Mouse (Mus musculus): ENCODE results near the gene Med13.

Med13 gene

DNA sequence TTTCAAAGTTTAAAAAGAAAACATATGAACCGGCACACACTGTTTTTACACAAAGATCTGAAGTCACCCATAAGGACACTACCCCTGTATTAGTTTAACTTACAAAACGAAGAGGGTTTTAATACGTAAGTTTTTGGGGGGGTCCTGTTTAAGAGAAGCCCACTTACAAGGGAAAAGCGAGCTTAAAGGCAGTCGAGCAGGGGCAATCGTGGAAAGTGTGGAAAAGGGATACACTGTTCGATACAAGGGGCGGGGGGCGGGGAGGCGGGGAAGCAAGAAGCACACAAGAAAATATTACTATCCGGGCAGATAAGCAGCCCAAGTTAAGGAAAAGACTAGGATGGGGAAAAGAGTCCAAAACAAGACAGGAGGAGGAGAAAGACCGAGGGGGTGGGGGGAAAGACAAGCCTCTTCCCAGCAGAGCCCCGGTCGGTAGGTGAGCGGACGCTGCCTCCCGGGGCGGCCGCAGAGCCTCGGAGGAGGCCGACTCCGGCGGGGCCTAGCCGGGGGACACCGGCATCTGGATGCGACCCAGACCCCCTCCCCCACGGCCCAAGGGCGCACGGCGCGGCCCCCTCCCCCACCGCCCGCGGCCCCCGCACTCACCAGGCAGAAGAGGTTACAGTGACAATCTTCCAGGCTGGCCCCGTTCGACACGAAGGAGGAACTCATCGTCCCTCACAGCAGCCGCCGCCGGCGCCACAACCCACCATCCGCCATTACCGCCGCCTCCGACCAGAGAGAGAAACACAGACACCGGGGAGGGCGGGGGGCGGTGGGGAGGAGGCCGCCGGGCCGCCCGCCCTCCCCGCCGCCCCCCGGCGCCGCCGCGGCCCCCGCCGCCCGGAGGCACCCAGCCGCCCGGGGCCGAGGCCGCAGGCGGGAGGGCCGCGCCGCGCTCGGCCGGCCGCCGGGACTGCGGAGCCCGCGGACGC is at the start of gene Med13:
Gene Med13, minus strand, starts transcription at position 749 of the 935 bp plus-strand sequence.
- DNase-seq (ENCODE audit: low spot score in 2 of 2), result peak; percentile 41 to 62

DNA sequence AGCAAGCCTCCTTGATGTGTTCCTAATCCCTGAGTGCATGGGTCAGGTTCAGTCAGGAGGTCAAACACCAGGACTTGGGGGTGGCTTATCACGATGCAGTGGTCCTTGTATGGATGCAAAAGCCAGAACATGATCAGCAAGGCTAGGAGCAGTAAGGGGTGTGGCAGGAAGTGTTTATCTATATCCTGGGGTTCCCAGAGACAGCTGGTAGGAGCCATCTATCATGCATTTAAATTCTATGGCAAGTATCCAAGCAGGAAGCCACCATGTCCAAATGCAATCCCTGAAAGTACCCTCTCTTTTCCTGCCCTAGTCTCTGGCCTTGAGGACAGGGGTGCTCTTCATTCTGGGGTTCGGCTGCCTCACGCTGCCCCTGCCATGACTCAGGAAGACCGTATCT is 47.2 kb upstream of the Med13 start:
- DNase-seq (ENCODE audit: low spot score in 2 of 2), result no peak

DNA sequence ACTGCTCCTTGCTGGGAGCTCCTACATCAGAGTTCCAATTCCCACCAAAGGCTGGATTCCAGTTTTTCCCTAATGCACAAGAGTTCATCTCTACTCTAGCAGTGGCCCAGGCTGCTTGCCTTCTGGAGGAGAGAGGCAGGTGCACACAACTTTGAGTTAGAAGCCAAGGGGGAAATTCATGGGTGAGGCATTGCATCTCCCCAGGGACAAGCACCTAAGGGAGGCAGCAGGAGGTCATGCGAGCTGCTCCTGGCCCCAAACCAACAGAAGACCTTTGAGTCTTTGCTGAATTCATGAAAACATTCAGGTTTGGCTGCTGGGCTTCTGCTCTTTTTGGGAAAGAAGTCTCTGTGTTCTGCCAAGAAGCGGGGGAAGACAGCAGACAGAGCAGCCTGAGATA is 46.4 kb upstream of the Med13 start:
- no peak for DNase-seq (ENCODE audit: low spot score in 2 of 2)

DNA sequence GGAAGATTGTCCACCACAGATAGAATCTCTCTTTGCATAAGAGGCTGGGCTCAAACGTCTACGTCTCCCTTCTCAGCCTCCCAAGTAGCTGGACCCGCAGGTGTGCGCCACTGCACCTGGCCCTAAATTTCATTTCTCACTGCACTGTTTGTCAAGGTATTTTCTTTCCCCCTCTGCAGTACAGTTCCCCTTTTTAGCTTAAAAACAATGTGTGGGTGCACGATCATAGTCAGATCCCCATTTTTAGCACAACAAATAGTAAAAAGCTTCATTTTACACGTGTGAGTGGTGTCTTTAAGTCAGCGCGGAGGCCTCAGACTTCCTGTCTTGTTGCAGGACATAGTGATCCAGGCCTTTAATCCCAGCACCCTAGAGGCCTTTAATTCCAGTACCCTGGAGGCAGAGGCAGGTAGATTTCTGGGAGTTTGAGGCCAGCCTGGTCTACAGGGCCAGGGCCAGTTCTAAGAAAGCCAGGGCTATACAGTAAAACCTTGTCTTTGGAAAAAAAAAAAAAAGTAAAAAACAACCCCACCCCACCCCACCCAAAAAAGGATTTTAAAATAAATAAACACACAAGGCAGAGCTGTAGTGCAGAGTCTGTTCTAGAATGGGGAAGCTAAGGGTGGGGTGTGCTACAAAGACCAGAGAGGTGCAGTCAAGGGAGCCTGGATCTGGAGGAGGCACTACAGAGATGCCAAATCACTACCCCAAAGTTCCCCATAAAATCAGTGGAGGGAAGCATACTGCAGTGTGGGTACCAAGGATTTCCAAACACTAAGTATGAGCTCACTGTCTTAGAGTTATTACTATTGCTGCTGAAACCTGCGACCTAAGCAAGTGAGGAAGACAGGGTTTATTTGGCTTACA is 42.1 kb upstream of the Med13 start:
- DNase-seq (ENCODE audit: low spot score in 2 of 2), result no peak

DNA sequence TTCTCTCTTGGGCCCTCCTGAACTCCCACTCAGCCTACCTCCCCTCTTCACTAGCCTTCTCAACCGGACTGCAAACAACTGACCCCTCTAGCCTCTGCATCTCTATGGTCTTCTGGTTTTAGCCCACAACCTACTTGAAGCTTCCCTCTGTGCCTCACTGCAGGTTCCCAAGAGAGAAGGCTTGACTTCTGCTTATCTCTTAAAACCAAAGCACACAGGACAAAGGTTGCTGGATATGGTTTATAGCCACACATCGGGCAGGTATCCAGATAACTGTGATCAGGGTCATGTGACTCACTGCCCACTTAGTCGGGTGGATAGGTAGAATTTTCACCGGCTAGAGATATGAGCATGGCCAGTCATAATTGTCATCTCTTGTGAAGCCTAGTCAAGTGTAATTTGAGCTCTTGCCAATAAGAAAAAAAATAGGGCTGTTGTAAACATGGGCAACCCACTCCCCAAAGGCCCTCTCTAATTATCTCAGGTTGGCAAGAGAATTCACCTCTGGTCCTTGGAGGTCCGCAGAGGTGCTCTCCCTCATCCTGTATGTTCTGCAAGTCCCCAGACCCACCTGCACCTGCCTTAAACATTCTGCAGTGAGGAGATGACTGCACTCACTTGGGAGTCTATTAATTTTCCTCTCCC is 39.7 kb upstream of the Med13 start:
- no peak for DNase-seq (ENCODE audit: low spot score in 2 of 2)

DNA sequence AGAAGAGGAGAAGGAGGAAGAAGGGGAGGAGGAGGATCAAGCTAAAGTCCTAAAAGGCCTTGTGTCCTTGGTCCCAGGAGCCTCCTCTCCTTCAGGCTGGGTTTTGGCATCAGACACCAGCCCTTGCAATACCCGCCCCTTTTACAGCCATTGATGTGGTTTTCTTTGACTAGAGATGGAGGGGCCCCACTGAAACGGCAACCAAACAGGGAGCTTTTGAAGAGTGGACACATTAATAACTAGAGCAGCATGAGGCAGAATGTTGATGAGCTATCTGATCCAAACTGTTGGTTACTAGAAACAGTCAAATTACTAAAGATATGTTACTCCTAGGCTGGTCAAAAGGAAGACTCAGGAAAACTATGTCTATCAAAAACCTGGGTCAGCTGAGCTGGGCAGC is 39.1 kb upstream of the Med13 start:
- no peak for DNase-seq (ENCODE audit: low spot score in 2 of 2)

DNA sequence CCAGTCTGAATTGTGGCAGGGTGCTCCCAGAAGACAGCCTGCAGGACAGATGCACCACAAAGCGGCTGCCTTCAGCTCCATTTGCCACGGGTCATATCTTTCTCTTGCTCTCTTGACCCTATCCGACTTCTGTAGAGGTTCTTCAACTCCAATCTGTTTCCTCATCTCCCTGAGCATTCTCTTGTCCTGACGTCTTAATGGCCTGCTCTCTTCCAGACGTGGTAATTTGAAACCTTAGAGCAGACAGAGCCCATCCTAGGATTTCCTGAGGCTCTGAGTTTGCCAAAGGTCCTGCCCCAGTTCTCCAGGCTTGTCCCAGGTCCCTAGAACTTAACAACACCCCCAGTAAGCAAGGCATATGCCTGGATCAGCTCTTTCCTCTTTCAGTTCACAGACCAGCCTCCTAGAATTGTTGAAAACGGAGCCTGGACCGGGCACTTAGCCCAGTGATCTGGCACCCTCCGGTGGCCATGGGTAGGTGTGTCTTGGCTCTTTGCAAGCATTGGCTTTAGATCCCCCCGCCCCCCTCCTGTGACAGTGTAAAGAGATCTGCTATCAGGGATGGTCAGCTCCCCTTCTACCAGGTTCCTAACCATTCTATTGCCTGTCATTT is 38.2 kb upstream of the Med13 start:
- peak; percentile 44 to 65 for DNase-seq (ENCODE audit: low spot score in 2 of 2)

DNA sequence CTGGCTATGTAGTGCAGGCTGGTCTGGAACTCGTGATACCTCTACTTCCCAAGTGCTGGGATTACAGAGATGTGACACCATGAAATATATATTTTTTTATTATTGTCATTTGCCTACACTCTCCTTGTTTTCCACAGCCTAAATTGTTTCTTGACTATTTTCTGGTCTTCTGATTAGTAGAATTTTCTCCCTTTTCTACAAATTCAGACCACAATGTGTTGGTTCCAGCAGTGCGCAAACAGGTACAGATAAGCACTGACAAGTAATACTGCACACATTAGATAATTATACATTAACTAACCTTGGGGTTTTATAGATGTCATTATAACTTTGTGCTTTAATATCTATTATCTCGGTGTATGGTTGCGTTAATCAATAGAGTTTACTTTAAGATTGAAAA is 37.7 kb upstream of the Med13 start:
- DNase-seq (ENCODE audit: low spot score in 2 of 2), result no peak

DNA sequence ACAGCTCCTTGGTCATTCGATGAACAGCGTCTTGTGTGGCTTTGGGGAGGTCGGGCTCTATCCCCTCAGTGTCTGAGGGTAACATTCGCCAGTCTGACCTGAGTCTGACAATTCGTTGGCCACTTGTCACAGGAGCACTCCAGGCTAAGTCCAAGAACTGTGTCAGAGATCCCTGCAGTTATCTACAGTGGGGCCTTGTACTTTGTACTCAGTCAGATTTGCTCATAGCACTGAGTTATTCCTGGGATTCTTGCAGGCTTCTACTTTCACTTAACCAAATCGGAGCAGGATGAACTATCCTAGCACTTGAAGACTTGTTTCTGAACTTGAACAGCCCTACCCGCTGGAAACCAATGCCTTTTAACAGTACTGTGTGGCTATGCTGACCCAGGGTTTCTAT is 34.3 kb upstream of the Med13 start:
- DNase-seq (ENCODE audit: low spot score in 2 of 2), result no peak

DNA sequence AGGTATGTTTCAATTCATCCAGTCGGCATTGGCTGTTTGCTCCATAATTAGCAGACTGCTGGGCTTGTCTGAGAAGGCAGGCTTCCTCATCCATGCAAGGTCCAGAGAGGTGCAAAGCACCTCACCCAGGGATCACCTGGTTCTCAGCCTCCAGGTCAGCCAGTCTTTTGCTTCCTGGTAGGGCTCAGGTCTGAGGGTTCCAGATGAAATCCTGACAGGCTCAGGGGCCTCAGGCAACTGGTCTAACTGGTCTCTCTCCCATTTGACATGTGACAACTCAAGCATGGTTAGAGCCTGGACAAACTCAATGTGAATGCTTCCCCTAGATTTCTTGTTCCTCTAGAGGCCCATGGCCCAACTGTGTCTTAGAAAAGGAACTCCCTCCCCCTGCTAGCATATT is 32.9 kb upstream of the Med13 start:
- DNase-seq (ENCODE audit: low spot score in 2 of 2), result no peak

DNA sequence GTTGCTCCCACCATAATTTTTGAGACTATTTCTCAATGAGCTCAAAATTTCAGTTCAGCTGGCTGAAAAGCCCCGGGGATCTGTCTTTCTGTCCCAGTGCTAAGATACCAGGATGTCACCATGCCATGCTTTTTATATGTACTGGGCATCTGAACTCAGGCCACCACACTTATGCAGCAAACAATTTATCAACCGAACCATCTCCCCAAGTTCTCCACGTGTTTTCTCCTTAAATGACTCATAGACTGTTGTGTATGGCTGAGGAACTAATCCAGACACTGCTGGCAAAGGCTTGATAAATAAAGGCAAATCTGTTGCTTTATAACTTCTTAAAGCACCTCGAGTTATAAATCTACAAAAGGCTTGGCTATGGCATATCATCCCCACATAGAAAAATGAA is 32.1 kb upstream of the Med13 start:
- DNase-seq (ENCODE audit: low spot score in 2 of 2), result no peak

DNA sequence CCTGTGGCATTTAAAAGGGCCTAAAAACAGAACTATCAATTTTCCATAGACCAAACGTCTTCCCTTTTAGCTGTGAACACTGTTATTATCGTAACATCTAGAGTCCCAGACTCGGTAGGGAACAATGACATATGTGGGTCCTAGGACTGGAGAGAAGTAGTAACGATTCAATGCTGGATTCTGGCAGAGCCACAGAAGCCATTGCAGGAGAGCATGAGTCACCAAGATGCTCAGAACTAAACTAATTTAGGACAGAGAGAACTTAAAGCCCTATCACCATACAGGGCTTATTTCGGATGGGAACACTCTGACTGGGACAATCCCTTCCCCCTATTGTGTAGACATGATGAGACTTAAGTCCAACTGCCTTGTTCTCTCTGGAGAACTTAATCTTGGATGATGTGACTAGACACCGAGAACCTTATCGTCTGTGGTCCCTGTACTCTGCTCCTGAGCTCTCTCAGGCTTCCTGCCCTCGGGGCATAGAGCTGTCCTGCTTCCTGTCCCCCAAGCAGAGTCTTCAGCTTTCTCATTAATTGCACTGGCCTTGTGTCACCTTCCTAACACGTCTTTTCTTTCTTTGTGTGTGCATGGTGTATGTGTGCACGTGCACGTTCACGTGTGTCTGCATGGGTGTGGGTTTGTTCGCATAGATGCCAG is 31.5 kb upstream of the Med13 start:
- DNase-seq (ENCODE audit: low spot score in 2 of 2), result no peak

DNA sequence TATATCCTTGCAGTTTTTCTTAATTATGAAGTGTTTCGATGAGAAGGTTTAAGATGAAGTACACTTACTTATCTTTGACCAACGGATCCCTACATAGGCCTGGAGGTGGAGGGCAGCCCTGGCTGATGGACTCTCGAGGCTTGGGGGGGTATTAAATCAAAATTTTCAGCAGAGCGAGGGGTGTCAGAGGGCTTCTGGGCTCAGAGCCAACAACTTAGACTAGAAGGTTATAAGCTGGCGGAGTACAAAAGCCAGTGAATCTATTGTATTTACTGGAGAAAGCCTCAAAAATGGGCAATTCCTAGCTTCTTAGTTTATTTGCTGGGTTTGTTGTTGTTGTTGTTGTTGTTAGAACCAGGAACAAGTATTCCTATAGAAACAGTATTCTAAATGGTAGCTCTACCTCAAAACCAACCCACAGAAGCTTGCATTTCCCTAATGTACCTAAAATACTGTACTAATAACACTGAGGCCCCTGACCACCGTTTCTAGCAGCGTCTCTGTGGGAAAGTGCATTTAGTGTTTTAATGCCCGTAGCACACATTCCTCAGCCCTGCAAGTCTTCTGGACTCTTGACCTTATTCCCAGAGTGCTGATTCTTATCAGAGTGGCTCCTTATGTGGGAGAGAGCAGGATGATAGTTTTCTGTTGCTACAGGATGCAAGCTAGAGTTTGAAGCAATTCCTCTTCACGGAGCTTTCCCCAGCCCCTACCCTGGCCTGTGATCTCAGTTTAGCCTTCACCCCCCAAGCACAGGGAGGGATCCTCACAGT is 29.9 kb upstream of the Med13 start:
- no peak for DNase-seq (ENCODE audit: low spot score in 2 of 2)

DNA sequence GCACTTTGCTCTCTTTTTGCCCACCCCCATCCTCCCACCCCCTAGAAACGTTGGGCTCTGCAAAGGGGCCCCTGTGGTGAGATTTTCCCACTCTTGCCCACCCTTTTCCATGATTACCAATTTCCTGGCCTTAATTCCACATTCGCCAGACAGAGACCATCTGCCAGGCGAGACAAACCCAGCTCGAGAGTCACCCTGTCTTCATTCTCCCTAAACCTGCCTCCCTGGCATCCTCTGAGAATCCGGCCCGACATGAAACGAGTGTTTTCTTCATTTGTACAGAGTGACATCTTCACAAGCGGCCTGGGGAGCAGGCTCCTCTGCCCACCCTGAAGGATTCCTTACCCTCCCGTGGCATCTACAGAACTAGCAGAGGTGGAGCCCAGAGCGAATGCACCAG is 29.2 kb upstream of the Med13 start:
- DNase-seq (ENCODE audit: low spot score in 2 of 2), result no peak

DNA sequence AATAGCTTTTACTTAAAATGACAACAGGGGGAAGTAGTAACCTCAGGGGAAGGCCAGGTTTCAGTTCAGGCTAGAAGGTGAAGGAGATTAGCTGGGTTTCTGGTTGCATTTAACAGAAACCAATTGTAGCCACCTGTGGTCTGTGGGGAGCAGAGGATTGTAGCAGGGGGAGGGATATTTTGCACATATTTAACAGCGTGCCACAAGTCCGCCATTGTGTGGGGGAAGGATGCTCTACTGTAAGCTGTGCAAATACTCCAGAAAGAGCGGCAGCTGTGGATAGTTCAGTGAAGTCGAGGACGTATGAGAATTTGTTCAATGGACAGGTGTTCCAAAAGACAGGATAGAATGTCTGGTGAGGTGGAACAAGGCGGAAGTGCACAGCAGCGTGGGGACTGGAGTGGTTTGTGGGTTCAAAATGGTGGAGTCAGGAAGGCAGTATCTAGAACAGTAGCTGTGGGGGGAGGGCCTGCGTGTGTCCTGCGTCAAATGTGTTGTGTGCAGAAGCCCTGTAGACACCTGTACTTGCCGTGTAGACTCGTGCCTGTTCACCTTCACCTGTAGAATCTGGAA is 28.4 kb upstream of the Med13 start:
- DNase-seq (ENCODE audit: low spot score in 2 of 2), result no peak

DNA sequence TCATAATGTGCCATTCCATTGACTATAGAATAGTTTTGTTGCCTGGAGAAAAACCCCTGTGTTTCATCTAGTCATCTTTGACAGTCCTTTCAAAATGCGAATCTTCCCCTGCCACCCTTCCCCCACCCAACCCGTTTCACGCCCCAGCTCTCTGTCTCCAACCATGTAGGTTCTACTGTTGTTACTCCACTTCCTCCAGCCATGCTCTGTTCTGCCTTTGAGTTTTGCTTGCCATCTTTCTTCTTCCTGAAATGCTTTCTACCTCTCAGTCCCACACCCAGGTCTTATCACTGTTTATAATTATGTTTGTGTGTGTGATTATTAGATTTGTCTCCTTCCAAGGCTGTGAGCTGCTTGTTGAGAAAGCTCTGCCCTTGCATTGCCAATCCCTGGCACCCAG is 26.7 kb upstream of the Med13 start:
- DNase-seq (ENCODE audit: low spot score in 2 of 2), result no peak

DNA sequence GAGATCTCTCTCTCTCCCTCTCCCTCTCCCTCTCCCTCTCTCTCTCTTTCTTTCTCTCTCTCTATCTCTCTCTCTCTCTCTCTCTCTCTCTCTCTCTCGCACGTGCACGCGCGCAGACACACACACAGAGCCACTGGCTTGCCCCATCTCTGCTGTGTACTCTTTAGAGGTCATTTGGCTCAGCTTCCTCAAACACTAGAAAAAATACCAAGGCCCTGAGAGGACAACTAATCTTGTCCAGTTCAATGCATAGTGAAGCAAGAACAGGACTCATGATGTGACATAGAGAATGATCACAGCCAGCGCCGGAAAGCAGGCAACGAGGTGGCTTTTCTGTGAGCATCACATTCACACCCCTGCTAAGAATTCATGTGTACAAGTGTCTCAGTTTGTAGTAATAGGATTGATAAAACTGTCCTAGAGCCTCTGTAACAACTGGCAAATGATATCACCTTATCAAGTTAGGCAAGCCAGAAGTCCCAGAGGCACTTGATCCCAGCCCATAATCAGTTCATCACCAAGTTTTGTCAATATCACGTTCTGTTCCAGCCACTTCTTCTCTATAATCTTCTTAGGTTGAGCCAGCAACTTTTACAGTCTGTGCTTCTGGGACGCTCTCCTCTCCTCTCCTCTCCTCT is 25.2 kb upstream of the Med13 start:
- no peak for DNase-seq (ENCODE audit: low spot score in 2 of 2)

DNA sequence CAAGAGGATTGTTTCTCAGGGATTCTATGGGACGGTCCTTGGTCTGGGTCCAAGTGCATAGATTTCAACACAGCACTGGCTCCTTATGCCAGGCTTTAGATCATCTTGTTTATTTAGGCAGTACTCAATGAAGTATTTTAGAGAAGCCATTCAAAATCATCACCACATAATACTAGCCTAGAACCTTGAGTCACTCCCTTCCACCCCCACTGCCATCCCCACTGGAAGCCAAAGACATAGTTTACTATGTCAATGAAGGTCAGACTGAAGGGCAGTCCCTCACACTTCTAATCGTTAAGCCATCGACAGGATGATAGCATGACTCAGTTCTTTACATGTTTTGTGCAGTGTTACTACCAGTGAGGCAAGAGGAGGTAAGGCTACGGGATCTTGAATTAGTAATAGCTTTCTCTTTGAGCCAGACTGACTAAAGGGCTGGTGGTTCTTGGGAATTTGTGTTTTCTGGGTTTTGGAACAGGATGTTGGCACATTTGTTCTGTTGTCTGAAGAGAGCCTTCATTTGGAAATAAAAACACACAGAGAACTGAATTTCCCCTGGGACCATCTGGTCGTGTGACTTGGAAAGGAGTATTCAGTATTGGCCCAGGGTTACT is 24.2 kb upstream of the Med13 start:
- no peak for DNase-seq (ENCODE audit: low spot score in 2 of 2)

DNA sequence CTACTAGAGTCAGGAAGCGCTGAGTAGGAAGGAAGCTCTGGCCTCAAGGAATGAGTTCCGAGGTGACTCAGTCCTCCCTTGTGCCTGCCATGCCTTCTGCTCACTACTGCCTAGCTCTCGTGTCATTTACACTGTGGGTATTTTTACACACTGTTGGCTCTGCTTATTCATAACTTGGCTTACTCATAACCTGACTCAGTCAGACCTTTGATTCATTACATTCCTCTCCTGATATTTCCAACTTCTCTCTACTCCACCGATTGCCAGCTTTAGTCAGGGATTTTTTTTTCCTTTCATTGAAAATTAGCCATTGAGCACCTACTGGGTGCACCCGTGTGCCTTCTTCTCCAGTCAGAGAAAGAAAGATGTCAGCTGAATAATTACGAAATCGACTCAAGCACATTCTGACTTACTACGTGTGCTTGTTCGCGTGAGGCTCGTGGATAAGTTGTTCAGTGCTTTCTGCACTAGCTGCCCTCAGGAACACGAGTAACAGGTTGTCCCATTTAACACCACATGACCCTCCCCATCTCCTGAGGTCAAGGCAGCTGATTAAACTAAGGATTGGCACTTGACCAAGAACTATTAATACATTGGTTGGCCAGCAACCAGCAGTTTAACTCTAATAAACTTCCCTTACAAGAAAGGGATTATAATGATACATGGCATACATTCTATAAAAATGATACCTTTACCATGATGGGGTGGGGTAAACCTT is 23.3 kb upstream of the Med13 start:
- DNase-seq (ENCODE audit: low spot score in 2 of 2), result no peak
